Mouse (Mus musculus) megakaryocyte, adult 5-6 weeks (primary cell): Measurements from ENCODE around the gene C2cd5. TPM values are rescaled to one million over a fixed set of nuclear protein-coding genes. Genes with fewer than 3 reads are reported as not detected.

ENCODE experiments used
- ATAC-seq: 2 replicates; pipeline ENCODE4 v1.8.0; 2016; ENCODE audit warnings: mild to moderate bottlenecking, inconsistent platforms; ENCODE audit not compliant: poor library complexity, severe bottlenecking
- total RNA-seq, 2 experiments: library from RNA; stranded (forward) in 1 of 2; stranded (reverse) in 1 of 2; fragments of 153-499, 151-499 nt in 1 of 2; fragments of 221-1000, 200-1000 nt in 1 of 2; gene quantifications; 2 replicates each; pipeline versions ENCODE4 v1.2.3 to v1.2.4; 2015 to 2017

C2cd5 gene
- total RNA-seq, 2 experiments from 2014 or later = 48.4 to 51.0 TPM

- no peak for ATAC-seq
Measured at GRCm38 (mm10) chr6:143076461-143076860, 23.5 kb downstream of the C2cd5 start.

DNA sequence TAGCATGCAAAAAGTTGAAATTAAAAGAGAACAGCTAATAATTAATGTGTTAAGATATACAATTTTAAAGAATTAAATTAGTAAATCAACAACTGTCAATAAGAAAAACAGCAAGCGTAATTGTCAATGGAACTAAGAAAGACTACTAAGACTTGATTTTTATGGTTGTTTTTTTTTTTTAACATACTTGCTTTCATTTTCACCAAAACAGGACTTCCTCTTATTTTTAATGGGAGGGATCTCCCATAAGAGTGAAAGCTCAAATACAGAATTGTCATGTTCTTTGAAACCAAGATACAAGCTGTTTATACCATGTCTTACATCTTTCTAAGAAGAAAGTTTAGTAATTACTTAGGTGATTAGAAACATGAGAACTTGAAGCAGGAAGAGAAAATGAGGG, 26.0 kb downstream of the C2cd5 start:
- peak; percentile 53 for ATAC-seq

GRCm38 (mm10) chr6:143073476-143073875, 26.5 kb downstream of the C2cd5 start:
- ATAC-seq = no peak

DNA sequence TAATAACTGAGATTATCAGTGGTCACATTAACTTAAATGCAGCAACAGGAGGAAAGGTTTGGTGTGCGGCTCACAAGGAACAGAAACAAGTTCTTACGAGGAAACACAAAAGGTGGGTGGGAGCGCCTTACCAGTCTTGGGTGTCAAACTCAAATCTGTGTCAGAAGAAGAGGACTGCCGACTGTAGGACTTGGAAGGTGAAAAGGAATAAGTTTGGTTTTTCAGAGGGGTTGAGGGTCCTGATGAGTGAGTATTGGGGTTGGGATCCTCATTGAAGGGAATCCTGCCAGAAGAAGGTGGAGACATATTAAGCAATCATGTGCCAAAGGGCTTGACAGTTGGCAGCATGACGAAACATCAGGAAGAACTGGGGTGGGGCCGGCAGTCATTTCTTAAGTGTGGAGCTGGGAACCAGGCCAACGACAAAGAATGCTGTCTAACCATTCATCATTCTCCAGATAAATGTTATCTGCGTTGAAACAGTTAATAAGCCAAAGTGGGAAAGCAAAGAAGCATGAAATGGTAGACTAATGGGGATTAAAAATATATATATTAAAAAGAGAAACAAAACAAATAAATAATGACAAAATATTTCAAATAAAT, 27.4 kb downstream of the C2cd5 start:
- ATAC-seq = peak; percentile 78

- ATAC-seq = no peak
Measured at GRCm38 (mm10) chr6:143070736-143071135, 29.2 kb downstream of the C2cd5 start.

GRCm38 (mm10) chr6:143070019-143070418, 29.9 kb downstream of the C2cd5 start:
- no peak for ATAC-seq

- ATAC-seq = no peak
Measured at GRCm38 (mm10) chr6:143069606-143070005, 30.3 kb downstream of the C2cd5 start.

DNA sequence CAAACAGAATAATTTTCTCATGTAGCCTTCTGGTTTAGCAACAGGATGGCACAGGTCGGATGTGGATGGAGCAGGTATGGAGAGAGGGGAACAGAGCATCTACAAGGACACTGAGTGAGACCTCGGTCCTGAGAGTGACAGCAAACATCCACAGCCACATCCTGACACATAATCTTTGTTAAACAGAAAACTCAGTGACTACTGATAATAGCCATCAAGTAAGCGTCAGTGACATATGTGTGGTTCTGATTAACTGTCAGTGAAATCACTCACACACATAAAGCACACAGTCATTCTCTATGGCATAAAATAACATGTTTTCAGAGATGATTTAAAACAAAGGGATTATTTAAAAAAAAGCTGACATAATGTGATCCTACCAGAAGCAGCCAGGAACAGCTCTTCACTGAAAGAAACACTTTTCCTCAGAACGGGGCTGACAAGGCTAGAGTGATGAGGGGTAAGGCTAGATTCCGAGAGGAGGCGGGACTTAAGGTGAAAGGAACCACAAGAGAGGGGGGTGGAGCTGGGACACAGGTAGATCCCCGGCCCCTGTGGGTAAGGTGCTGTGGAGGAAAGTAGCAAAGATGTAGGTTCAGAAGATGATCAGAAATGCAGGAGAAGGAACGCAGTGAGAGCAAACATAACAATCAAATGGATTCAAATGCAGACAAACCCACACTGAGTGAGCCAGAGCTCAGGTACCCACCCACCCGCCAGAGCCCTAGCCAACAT, 31.6 kb downstream of the C2cd5 start:
- peak; percentile 21 for ATAC-seq

GRCm38 (mm10) chr6:143067654-143068053, 32.3 kb downstream of the C2cd5 start:
- no peak for ATAC-seq

- no peak for ATAC-seq
Measured at GRCm38 (mm10) chr6:143066859-143067258, 33.1 kb downstream of the C2cd5 start.

- ATAC-seq = no peak
Measured at GRCm38 (mm10) chr6:143064047-143064446, 35.9 kb downstream of the C2cd5 start.

GRCm38 (mm10) chr6:143057601-143058000, 42.3 kb downstream of the C2cd5 start:
- no peak for ATAC-seq

DNA sequence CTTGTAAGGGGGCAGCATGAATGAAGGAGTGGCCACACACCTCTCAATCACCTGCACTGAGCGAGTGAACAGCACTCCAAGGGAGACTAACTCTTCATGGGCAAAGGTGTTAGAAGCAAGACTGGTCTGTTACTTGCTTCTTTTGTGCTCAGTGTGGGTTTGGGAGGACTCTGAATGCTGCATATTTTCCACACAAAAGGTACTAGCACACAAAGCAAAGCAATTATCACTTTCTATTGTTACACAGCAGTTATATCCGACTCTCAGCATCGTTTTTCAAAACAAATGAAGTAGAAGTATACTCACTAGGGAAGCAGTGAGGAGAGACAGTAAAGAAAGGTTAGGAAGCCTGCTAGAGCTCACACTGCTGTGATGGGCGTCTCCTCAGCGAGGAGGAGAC, 48.4 kb downstream of the C2cd5 start:
- no peak for ATAC-seq

DNA sequence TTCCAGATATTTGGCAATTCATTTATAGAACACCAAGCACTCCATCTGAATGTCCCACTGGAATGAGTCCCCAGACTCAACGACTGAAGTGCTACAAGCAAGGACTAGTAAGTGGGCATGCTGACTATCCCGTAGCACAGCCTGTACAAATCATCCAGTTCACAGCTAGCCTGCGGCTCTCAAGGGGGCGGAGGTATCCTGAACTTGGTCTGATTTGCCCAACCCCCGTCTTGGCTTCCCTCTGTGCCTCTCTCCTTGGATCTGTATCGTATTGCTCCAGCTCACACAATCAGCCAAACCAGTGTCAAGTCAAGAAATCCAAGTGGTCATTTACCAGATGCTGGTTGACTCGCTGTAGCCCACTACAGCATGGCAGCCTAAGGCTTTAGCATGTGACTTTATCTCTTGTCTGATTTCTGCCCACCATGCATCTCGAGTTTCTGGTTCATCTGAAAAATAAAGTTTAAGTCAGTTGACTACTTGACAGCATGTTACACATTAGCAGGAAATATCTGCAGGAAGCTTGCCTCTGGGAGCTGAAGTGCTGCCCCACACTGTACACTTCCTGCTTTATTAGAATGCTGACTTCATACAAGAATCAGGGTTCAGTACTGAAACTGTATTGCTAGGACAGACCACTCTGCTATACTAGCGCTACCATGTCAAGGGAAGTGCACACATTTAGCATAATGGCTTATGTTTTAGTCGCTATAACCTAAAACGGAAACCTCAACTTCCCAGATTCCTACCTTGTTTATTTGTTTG, 50.0 kb downstream of the C2cd5 start:
- no peak for ATAC-seq

DNA sequence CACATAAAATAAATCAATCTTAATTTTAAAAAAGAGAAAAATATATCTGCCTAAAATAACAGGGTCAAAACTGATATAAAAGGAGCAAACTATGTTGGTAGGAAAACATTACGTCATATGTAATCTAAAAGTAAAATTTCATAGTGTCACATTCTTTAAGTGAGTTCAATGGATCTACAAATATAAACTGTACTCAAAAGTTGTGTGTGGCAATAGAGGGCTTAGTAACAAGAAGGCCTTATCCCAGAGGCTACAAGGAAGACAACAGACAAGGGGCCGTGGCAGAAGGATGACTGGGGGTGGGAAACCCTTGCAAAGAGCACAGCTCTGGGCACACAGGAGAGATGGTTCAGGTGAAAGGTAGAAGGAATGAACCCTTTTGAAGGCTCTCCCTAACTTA, 50.8 kb downstream of the C2cd5 start:
- no peak for ATAC-seq

GRCm38 (mm10) chr6:143047538-143048258, 52.2 kb downstream of the C2cd5 start:
- ATAC-seq = no peak

DNA sequence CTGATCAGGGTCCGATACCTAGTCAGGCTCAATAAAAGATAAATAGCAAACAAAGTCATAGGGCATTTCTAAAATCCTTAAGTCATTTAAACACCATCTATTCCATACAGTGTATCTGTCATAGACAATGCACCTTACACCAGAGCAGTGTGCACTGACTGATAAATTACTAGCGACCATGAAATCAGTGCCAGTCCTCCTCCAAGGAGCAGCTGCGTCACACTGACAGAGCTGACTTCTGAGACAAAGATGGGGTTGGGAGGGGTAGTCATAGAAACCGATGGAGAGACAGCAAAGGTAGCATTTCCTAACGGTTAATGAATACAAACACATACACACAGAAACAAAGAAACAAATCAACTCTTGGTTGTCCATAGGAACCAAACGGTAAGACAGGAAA, 58.4 kb downstream of the C2cd5 start:
- ATAC-seq = no peak

DNA sequence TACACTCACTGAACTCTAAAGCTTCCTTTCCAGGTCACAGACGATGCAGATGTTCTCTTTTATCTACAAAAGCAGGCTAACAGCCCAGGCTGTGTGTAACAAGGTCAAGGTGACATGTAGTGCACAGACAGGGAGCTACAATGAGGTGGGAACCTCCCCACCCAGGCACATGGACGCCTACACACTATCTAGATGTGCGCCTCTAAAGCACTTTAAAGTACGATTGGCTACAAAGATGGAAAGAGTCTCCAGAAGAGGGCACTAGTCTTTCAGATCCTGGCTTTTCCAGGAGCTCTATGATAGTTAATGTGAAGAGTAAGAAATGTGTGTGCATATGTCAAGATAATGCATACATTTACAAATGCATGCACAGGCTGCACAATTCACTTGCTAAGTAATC, 64.7 kb downstream of the C2cd5 start:
- no peak for ATAC-seq

- ATAC-seq = no peak
Measured at GRCm38 (mm10) chr6:143034503-143034902, 65.4 kb downstream of the C2cd5 start.

DNA sequence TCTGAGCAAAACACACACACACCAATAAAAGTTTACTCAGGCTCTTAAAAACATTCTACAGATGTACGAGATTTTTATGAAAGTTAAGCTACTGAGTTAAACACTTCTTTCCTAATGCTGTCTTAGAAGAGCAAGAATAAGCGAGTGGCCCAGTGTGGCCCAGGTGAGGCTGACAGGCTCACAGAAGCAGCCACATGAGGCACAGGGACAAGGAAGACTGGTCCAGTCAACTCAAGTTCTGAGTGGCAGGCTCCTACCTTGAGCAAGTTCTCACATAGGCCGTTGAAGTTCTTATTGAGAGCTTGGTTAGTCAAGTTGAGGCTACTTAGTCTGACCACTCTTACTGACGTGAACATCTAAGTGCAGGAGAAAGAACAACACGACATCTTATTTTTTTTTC, 69.4 kb downstream of the C2cd5 start:
- ATAC-seq = no peak

- ATAC-seq = no peak
Measured at GRCm38 (mm10) chr6:143027896-143028295, 72.0 kb downstream of the C2cd5 start.
